Mouse (Mus musculus) stomach, postnatal 0 days (tissue): ENCODE data around the gene Stk35. TPM values are rescaled to one million over a fixed set of nuclear protein-coding genes. Genes with fewer than 3 reads are reported as not detected.
"Not testable (repeated sequence)": the region's sequence is repeated elsewhere in the genome, so short reads cannot be mapped to it uniquely, and the experiment has no call there.

Experiments
- ATAC-seq: fragments of 200-750 bp; cut with Nextera tagmentation; 2 replicates; pipeline ENCODE4 v1.8.0; 2017; ENCODE audit not compliant: low FRiP score, low TSS enrichment
- DNase-seq: peaks from one replicate; pipeline ENCODE4 v3.0.0-alpha.2; 2016; ENCODE audit warnings: low spot score
- H3K27ac ChIP-seq: fragments of 300-500 bp; sonication (generic); replicated peaks from 2 replicates; pipeline ENCODE4 v1.5.1; 2014; ENCODE audit warnings: mild to moderate bottlenecking, control low read depth
- H3K27me3 ChIP-seq: fragments of 300-500 bp; sonication (generic); 2 replicates; pipeline ENCODE4 v1.6.1; 2014; ENCODE audit warnings: low read length; ENCODE audit not compliant: control insufficient read depth, insufficient read depth
- H3K36me3 ChIP-seq: fragments of 300-500 bp; sonication (generic); 2 replicates; pipeline ENCODE4 v1.6.1; 2014; ENCODE audit warnings: low read length, mixed read lengths; ENCODE audit not compliant: control insufficient read depth, insufficient read depth
- H3K4me1 ChIP-seq: fragments of 300-500 bp; sonication (generic); replicated peaks from 2 replicates; pipeline ENCODE4 v1.6.1; 2014; ENCODE audit warnings: antibody characterized with exemption; ENCODE audit not compliant: control insufficient read depth, insufficient read depth
- H3K4me2 ChIP-seq: fragments of 300-500 bp; sonication (generic); replicated peaks from 2 replicates; pipeline ENCODE4 v1.6.1; 2014; ENCODE audit warnings: low read depth, mild to moderate bottlenecking, control low read depth, moderate library complexity
- H3K4me3 ChIP-seq: fragments of 300-500 bp; sonication (generic); 2 replicates; pipeline ENCODE4 v1.5.1; 2014; ENCODE audit warnings: low read depth, low read length, control low read depth
- H3K9ac ChIP-seq: fragments of 300-500 bp; sonication (generic); 2 replicates; pipeline ENCODE4 v1.6.1; 2014; ENCODE audit warnings: mild to moderate bottlenecking, low read length, control low read depth, mixed read lengths
- H3K9me3 ChIP-seq: fragments of 300-500 bp; sonication (generic); 2 replicates; pipeline ENCODE4 v1.6.1; 2016; ENCODE audit warnings: low read length; ENCODE audit not compliant: control insufficient read depth
- CTCF ChIP-seq: IDR thresholded peaks from 2 replicates; pipeline ENCODE4 v1.5.1; 2016; ENCODE audit warnings: antibody characterized with exemption, low read depth, mild to moderate bottlenecking, moderate library complexity
- EP300 ChIP-seq: optimal IDR thresholded peaks from 2 replicates; pipeline ENCODE3; 2016; ENCODE audit warnings: antibody characterized with exemption
- WGBS: fragments of 180-500 bp; shearing (Covaris S2); extraction: QIAGEN DNeasy Blood & Tissue Kit; methylation state at CpG from one replicate; pipeline ENCODE4 v1.1.7; 2014; 5-methylcytosine and 5-hydroxymethylcytosine counted together
- polyA plus RNA-seq: library from polyadenylated mRNA; unstranded; fragments of >200 nt; fragmentation: Nextera tagmentation; extraction: Ambion mirVana; gene quantifications from 2 replicates; pipeline ENCODE4 v1.2.1, GENCODE M21; 2015

Stk35 gene
- polyA plus RNA-seq, 1 experiment from 2014 or later = 5.8 TPM

GRCm38 (mm10) chr2:129836921-129837320, 36.6 kb downstream of the Stk35 start:
- H3K36me3 ChIP-seq = no peaks in the 10 kb centered on the region

GRCm38 (mm10) chr2:129838321-129838720, 38.0 kb downstream of the Stk35 start:
- Histone ChIP-seq H3K36me3 (no peaks in the 10 kb centered on the region), H3K27me3 (no peaks in the 10 kb centered on the region), H3K4me2 (no peak overlapping the region), H3K4me1 (no peaks in the 10 kb centered on the region), H3K27ac (no peak overlapping the region), H3K9me3 (no peaks in the 10 kb centered on the region), H3K4me3 (no peak overlapping the region), H3K9ac (no peak overlapping the region)
- no peak for TF ChIP-seq CTCF
- no peak for TF ChIP-seq EP300
- DNase-seq (no peak), ATAC-seq (no peak)
- WGBS = 74% methylated on average over 1 of the region's 1 CpGs

More at GRCm38 (mm10) chr2:129836921-129837320, 36.6 kb downstream of the Stk35 start:
- H3K4me1 ChIP-seq = no peaks in the 10 kb centered on the region
- no peaks in the 10 kb centered on the region for H3K27me3 ChIP-seq
- H3K9ac ChIP-seq = no peak overlapping the region
- ATAC-seq (no peak), DNase-seq (no peak)
- 27% methylated on average over 1 of the region's 1 CpGs for WGBS
- no peak overlapping the region for H3K4me2 ChIP-seq
- no peak overlapping the region for H3K27ac ChIP-seq
- TF ChIP-seq CTCF (no peak), EP300 (no peak)
- no peak overlapping the region for H3K4me3 ChIP-seq
- H3K9me3 ChIP-seq = no peaks in the 10 kb centered on the region

GRCm38 (mm10) chr2:129845826-129846225, 45.5 kb downstream of the Stk35 start:
- no peak overlapping the region for H3K27ac ChIP-seq
- no peak overlapping the region for H3K9ac ChIP-seq
- WGBS = 56% methylated on average over 3 of the region's 3 CpGs
- no peak overlapping the region for H3K4me2 ChIP-seq
- no peaks in the 10 kb centered on the region for H3K36me3 ChIP-seq
- no peak overlapping the region for H3K4me3 ChIP-seq
- ATAC-seq = no peak
- no peaks in the 10 kb centered on the region for H3K27me3 ChIP-seq
- TF ChIP-seq EP300 = no peak
- no peak for TF ChIP-seq CTCF
- no peaks in the 10 kb centered on the region for H3K9me3 ChIP-seq
- no peaks in the 10 kb centered on the region for H3K4me1 ChIP-seq
- DNase-seq = peak; percentile 37

- ATAC-seq (no peak), DNase-seq (no peak)
- H3K9me3 ChIP-seq = no peaks in the 10 kb centered on the region
Measured at GRCm38 (mm10) chr2:129846501-129846900, 46.2 kb downstream of the Stk35 start.

GRCm38 (mm10) chr2:129849078-129849477, 48.8 kb downstream of the Stk35 start:
- 79% methylated on average over 3 of the region's 3 CpGs for WGBS
- H3K27ac ChIP-seq, H3K9me3 ChIP-seq, H3K4me3 ChIP-seq, H3K36me3 ChIP-seq, H3K27me3 ChIP-seq, H3K4me1 ChIP-seq, H3K9ac ChIP-seq, ATAC-seq, DNase-seq, H3K4me2 ChIP-seq: not testable (repeated sequence)
- peak; percentile 57 for TF ChIP-seq CTCF

More at GRCm38 (mm10) chr2:129846501-129846900, 46.2 kb downstream of the Stk35 start:
- WGBS = 83% methylated on average over 2 of the region's 2 CpGs
- H3K36me3 ChIP-seq = no peaks in the 10 kb centered on the region
- H3K27ac ChIP-seq = no peak overlapping the region
- no peaks in the 10 kb centered on the region for H3K4me1 ChIP-seq
- no peaks in the 10 kb centered on the region for H3K27me3 ChIP-seq
- H3K4me2 ChIP-seq = no peak overlapping the region
- no peak overlapping the region for H3K9ac ChIP-seq
- no peak overlapping the region for H3K4me3 ChIP-seq
- no peak for TF ChIP-seq CTCF

GRCm38 (mm10) chr2:129851512-129851911, 51.2 kb downstream of the Stk35 start:
- DNase-seq = no peak
- Histone ChIP-seq H3K36me3 (no peaks in the 10 kb centered on the region), H3K4me1 (no peaks in the 10 kb centered on the region), H3K9ac (no peak overlapping the region), H3K4me3 (no peak overlapping the region), H3K4me2 (no peak overlapping the region), H3K27me3 (no peaks in the 10 kb centered on the region), H3K27ac (no peak overlapping the region), H3K9me3 (no peaks in the 10 kb centered on the region)
- 73% methylated on average over 4 of the region's 4 CpGs for WGBS
- ATAC-seq = no peak
- no peak for TF ChIP-seq EP300
- no peak for TF ChIP-seq CTCF

- DNase-seq = no peak
- whole genome bisulfite sequencing = 59% methylated on average over 5 of the region's 5 CpGs
Measured at GRCm38 (mm10) chr2:129863256-129863655, 62.9 kb downstream of the Stk35 start.

More at GRCm38 (mm10) chr2:129863256-129863655, 62.9 kb downstream of the Stk35 start:
- H3K4me1 ChIP-seq = no peaks in the 10 kb centered on the region
- TF ChIP-seq CTCF (no peak), EP300 (no peak)
- H3K36me3 ChIP-seq = no peaks in the 10 kb centered on the region
- H3K27me3 ChIP-seq = no peaks in the 10 kb centered on the region
- no peak overlapping the region for H3K4me3 ChIP-seq
- H3K9ac ChIP-seq = no peak overlapping the region
- H3K4me2 ChIP-seq = no peak overlapping the region
- ATAC-seq = no peak
- H3K9me3 ChIP-seq = no peaks in the 10 kb centered on the region
- no peak overlapping the region for H3K27ac ChIP-seq
